Mouse (Mus musculus) gastrocnemius, postnatal 36 days (tissue): ENCODE results near the gene Ndufaf1. TPM values are rescaled to one million over a fixed set of nuclear protein-coding genes. Genes with fewer than 3 reads are reported as not detected.
A peak's percentile ranks its signal among the peaks of the same experiment; 100 is the strongest.
"Not testable (repeated sequence)": the region's sequence is repeated elsewhere in the genome, so short reads cannot be mapped to it uniquely, and the experiment has no call there.

Source experiments
- DNase-seq, 2 experiments: peaks; one replicate each; pipeline ENCODE4 v3.0.0; 2022
- intact Hi-C: fragments of 180-260 bp; cut with DNase I; formaldehyde crosslinking; loops from one replicate; pipeline ENCODE4 v1.15.1; 2025
- long read RNA-seq, 2 experiments: library from polyadenylated mRNA; stranded (forward); transcript quantifications; one replicate each; pipeline ENCODE4 v2.0.0; 2021
- total RNA-seq, 2 experiments: library from RNA; stranded (reverse); gene quantifications; 2 replicates each; pipeline ENCODE4 v1.2.3; 2021

The Ndufaf1 gene
- total RNA-seq = 10 to 100 TPM; 42.4 to 46.2 TPM
- long read RNA-seq, experiment 1, transcript Ndufaf1-202 (5 exons, 1,478 nt) = major isoform, 22 of 56 reads
- long read RNA-seq, experiment 1, transcript Ndufaf1-203 (5 exons, 1,308 nt) = minor isoform, 12 of 56 reads
- long read RNA-seq, experiment 1, partial matches to known transcripts = 11 of 56 reads
- long read RNA-seq, experiment 1, other reads (novel, unspliced or antisense) = 11 of 56 reads
- long read RNA-seq, experiment 2, transcript Ndufaf1-203 (5 exons, 1,308 nt) = minor isoform, 25 of 79 reads
- long read RNA-seq, experiment 2, transcript Ndufaf1-202 (5 exons, 1,478 nt) = major isoform, 30 of 79 reads
- long read RNA-seq, experiment 2, partial matches to known transcripts = 14 of 79 reads
- long read RNA-seq, experiment 2, other reads (novel, unspliced or antisense) = 10 of 79 reads

DNA sequence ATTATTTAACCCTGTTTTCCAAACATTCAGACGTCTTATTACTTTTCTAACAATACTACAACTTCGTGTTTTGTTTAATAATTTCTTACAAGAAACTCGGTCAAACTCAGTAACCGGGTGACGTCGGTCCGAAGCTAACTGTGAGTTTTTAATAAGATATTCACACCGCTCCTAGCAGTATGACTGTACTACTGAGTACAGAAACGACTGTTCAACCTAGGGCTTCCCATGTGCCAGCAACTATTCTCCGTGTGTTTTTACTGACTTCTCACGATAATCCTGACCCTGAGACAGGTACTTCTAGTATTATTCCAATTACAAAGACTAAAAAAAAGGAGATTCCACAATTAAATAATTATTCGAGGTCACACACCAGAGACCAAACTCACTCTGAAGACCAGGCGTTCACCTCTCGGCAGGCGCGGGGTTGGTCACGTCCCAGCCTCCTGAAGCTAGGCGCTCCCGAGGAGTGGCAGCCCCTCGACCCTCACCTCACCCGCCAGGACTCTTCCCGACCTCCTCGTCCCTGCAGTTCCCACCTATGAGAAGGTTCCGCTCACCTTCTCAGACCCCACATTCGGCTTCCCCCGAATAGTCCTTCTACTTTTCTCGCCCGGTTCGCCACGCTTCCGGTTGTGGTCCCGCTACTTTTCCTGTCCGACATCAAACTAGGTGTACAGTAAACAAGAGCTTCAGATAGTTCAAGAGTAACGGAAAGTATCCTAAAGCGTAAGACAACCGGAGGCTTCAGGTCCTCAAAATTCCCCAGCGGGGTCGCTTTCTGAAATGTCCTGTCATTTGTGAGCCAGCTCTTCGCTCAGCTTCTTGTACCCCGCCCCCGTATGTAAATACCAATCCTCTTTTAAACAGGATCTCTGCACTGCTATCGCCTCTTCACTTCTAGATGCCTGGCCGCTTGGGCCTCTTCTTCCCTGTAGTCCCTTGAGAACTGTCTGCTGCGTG is at the start of gene Ndufaf1:
TSS of gene Ndufaf1 (minus strand) at position 608 of the 963 bp plus-strand sequence.
- peak; percentile 78 to 80 for DNase-seq
- intact Hi-C loops = no loop called here

DNA sequence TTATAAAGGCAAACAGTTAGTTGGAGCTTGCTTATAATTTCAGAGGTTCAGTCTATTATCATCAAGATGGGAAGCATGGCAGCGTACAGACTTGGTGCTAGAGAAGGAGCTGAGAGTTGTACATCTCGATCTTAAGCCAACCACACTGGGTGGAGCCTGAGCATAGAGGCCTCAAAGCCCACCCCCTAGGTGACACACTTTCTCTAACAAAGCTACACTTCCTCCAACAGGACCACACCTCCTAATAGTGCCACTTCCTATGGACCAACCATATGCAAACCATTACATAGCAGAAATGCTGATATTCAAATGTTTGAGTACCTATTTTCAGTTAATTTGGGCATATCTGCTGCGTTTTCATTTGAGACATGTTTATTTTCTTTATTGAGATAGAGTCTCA is 47.4 kb upstream of the Ndufaf1 start:
- intact Hi-C loops = no loop called here
- DNase-seq = no peak

DNA sequence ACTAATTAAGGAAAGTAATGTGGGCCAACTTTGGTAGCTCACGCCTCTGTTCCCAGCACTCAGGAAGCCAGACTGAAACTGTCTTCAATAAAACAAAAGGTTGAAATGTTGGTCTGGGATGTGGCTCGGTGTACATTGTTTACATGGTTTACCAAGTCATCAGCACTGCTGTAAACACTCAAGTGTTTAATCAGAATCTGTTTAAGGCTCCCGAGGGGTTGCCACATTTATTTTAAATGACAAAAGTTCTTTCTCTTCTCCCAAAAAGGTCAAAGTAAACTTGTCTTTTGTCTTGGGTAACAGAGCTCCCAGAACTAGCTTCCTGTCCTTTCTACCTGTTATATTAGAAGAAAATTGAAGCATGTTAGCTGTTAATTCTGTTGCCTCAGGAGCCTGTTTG is 45.0 kb upstream of the Ndufaf1 start:
- DNase-seq = no peak
- intact Hi-C loops = no loop called here

DNA sequence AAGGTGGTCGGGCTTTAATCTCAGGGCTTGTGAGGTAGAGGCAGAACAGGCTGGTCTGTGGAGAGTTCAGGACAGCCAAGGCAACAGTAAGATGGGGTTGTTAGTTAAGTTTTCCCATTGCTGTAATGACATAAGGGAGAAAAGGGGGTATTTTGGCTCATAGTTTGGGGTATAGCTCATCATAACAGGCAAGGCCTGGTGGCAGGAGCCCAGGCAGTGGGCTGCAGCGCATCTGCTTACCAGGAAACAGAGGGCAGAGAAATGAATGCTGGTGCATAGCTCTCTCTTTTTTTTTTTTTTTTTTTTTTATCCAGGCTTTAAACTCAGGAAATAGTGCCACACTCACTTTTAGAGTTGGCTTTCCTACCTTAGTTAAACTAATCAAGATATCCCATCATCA is 40.5 kb upstream of the Ndufaf1 start:
- DNase-seq = no peak
- intact Hi-C loops = no loop called here

DNA sequence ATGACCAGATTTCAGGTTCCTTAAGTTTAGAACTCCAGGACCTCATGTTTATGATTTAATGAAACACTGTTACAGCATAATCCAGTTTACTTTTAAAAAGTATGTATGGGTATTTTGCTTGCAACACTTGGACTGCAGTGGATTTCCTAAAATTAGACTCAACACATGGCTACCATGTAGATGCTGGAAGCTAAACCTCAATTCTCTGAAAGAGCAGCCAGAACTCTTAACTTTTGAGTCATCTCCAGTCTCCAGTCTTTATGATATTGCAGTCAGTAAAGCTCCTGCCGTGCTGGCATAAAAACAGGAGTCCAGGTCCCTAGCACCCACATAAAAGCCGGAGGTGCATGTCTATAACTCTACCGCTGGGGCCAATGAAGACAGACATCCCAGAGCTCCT is 37.3 kb upstream of the Ndufaf1 start:
- DNase-seq = no peak
- intact Hi-C loops = no loop called here

DNA sequence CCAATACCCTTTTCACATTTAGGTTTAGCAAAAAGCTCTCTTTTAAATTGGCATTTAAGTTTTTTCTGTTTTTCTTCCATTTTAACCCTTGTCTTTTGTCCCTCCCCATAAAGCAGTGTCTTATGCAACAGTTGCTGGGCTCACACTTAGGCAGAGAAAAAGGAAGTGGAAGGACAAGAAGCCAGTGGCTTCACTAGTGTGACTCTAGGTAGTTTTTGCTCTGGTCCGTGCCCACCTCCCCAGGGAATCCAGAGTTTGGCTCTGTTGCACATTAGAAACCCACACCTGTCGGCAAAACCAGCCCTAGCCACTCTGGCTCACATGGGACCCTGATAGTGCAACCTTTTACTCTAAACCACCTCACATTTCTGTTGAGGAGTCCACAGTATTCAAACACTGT is 35.8 kb upstream of the Ndufaf1 start:
- no peak for DNase-seq

DNA sequence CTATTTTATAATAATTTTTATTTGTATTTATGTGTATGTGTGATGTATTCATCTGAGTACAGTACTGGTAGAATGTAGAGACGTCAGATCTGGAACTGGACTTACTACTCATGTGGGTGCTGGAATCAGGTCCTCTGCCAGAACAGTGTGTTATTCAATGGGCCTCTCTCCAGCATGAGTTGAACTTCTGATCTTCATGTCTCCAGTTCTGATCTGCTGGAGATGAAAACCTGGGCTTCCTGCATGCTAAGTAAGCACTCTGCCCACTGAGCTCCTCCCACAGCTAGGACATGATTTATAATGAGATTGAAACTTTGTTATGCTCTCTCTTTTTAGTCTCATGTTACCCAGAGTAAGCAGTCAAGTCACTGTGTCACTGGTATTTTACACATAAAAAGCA is 33.5 kb upstream of the Ndufaf1 start:
- no peak for DNase-seq
- intact Hi-C loops = no loop called here

More for the DNA sequence above, 35.8 kb upstream of the Ndufaf1 start:
- intact Hi-C loops = no loop called here

DNA sequence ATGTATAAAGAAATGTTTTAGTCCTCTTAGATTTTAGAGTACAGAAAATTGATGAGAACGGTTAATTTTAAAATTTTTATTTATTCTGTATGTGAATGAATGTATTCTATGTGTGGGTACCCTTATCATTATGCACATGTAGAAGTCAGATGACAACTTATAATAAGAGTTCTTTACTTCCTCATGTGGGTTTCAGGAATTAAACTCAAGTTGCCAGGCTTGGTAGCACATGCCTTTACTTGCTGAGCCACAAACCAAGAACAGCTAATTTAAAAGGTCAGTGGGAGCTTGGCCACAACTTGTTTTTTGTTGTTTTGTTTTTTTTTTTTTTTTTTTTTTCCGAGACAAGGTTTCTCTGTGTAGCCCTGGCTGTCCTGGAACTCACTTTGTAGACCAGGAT is 32.2 kb upstream of the Ndufaf1 start:
- no peak for DNase-seq
- intact Hi-C loops = no loop called here

DNA sequence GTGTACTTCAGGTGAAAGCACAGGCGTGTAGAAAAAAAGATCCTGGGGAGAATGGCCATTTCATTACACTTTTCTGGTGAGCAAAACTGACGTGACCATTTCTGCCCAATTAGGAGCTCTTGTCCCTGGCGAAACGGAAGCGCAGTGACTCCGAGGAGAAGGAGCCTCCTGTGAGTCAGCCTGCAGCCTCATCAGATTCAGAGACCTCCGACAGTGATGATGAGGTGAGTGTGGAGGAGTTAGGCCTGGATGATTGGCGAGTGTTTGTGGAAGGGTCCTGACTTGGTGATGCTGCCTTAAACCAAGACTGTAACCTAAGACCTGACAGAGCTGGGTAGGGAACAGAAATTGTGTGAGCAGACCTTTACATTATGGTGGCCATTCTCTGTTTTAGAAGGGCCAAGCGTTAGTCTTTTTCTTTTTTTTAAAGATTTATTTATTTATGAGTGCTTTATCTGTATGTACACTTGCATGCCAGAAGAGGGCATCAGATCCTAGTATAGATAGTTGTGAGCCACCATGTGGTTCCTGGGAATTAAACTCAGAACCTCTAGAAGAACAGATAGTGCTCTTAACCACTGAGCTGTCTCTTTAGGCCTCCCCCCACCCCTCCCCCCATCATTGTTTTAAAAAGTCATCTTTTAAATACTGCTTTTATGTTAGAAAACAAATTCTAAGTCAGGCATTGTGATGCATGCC is 29.5 kb upstream of the Ndufaf1 start:
- intact Hi-C loops = no loop called here
- DNase-seq = no peak

DNA sequence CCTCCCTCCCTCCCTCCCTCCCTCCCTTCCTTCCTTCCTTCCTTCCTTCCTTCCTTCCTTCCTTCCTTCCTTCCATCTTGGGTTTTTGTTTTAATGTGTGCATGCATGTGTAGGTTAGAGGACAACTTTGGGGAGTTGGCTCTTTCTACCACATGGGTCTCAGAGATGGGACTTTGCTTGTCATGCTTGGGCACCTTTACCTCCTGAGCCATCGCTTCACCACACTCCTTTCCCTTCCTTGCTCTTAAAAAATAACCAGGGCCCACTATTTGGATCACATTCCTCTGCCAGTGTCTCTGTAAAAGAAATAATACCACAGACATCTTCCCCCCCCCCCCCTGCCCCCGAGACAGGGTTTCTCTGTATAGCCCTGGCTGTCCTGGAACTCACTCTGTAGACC is 21.1 kb upstream of the Ndufaf1 start:
- DNase-seq = no peak
- intact Hi-C loops = no loop called here

DNA sequence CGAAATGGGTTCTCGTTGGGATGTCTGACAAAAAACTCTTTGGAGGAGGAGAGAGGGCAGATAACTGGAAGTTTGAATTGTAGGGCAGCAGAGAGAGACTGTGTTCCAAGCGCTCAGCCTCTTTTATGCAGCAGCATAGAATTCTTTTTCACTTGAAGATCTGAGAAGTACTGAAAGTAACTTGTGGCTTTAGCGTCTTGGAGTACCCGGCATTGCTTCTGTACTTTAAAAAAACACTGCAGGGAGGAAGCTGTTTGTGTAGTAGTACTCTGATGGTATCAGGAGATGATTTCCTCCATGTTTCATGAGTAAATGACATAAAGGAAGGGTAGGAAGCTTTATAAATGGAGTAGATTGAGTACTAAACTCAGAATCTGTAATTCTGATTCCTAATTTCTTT is 13.2 kb upstream of the Ndufaf1 start:
- intact Hi-C loops = no loop called here
- DNase-seq = no peak

DNA sequence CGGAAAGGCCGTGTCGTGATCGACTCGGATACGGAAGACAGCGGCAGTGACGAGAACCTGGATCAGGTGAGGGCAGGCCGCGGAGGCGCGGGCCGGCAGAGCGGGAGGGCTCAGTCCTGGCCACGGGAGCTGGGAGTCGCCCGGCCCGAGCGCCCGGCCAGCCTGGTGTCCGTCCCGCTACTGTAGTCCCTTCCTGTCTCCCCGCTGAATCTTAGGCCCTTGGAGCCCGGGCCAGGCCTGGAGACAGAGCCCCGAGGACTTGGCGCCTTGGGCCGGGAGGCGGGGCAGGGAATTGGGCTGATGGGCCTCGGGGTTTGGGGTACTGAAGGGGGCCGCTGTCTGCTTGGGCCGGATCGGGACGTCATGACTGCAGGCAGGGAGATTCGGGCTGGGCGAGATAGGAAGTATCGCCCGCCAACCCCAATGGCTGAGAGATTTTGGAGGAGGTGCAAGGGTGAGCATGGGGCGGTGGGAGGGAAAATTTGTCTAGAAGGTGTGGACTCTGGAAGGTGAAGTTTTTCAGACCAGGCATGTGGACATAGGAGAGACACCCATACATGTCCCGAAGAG is 12.7 kb upstream of the Ndufaf1 start:
- DNase-seq = peak in 1 of 2 experiments; percentile 25
- intact Hi-C loops = no loop called here

DNA sequence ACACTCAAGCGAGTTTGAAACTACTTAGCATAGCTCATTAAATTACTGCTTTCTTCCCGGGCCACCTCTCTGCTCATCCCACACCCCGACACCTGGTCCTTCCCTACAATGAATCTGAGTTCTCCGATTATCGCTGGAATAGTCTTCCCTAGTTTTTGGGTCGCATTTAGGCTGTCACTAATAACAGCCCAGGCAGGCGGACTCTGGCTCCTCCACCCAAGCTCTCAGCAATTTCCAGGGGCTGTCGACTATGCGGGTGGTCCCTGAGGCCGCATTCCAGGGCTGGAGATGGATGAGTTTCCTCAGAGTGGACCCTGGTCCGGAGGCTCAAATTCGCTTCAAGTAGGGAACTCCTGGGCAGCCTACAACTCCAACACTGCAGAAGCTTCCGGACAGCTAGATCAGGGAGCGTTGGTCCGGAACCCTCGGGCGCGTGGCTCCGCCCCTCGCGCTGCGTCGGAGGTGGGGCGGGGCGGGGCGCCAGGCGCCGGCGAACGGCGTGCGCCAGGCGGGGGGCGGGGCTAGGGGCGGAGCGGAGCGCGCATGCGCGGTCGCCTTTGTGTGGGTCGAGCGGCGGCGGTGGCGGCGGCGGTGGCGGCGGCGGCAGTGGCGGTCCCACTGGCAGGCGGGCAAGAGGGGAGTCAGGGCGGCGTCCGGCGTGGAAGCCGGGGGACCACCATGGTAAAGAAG is 12.0 kb upstream of the Ndufaf1 start, which contains the start of gene Rtf1:
TSS of gene Rtf1 (plus strand) at position 544 of the 690 bp plus-strand sequence.
- DNase-seq = peak; percentile 93 to 94
- intact Hi-C loops = loop anchor here (5.0 kb wide), 1 partner anchor 127 kb away; the partner anchor contains the start of genes Chp1 and Exd1

DNA sequence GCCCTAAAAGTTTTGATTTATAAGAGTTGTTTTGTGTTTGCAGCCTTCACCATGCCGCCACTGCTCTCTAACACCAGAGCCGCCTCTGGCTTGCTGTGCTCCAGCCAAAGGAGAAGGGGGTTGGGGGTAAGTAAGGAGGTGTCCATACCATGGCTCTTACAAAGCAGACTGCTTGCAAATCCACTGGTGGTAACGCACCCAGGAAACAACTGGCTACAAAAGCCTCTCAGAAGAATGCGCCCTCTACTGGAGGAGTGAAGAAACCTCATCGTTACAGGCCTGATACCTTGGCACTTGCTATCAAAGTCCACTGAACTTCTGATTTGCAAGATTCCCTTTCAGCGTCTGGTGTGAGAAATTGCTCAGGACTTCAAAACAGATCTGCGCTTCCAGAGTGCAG is 6.4 kb upstream of the Ndufaf1 start:
- DNase-seq = no peak
- intact Hi-C loops = no loop called here

DNA sequence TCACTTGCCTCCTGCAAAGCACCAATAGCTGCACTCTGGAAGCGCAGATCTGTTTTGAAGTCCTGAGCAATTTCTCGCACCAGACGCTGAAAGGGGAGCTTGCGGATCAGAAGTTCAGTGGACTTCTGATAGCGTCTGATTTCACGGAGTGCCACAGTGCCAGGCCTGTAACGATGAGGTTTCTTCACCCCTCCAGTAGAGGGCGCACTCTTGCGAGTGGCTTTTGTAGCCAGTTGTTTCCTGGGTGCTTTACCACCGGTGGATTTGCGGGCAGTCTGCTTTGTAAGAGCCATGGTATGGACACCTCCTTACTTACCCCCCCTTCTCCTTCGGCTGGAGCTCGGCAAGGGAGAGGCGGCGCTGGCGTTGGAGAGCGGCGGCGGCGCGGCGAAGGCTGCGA is 3.1 kb upstream of the Ndufaf1 start:
- DNase-seq, intact Hi-C loops: not testable (repeated sequence)

DNA sequence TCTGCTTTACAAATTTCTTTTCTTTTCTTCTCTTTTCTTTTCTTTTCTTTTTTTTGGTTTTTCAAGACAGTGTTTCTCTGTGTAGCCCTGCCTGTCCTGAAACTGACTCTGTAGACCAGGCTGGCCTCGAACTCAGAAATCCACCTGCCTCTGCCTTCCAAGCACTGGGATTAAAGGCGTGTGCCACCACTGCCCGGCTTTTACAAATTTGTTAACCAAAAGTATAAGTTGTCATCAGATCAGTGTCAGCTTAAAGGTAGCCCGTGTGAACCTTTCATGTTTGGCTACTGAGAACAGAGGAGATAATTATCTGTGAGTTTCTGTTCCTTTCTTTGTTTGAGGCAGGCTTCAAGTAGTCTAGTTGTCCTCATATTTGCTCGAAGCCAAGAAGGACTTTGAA is 18.4 kb downstream of the Ndufaf1 start:
- DNase-seq = no peak
- intact Hi-C loops = no loop called here

DNA sequence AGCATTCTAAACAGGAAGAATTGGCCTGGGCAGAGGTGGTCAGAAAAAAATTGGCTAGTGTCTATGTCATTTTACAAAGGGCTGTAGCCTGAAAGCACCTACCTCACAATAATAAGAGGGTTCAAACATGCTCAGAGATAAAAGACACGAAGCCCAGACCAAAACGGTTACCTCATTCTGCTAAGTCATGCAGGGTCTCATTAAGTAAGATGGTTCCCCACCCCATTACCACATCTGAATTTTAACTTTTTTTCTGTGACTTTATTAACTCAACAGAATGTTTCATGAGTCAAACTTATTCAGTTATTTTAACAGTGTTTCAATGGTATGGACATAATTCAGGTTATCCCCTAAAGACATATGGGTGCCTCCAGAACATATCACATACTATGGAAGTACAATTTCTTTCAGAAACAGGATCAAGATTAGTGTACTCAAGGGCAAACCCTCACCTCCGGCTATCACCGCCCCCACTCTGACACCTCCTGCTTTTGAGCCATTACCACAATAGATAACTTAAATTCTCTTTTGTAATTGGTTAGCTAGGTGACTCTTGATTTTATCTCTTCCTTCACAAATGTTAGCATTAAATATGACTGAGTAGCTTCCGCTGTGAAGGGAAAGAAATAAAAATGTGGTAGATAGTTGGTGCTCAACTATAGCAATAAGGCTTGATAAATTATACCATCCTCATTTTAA is 21.3 kb downstream of the Ndufaf1 start:
- intact Hi-C loops = no loop called here

DNA sequence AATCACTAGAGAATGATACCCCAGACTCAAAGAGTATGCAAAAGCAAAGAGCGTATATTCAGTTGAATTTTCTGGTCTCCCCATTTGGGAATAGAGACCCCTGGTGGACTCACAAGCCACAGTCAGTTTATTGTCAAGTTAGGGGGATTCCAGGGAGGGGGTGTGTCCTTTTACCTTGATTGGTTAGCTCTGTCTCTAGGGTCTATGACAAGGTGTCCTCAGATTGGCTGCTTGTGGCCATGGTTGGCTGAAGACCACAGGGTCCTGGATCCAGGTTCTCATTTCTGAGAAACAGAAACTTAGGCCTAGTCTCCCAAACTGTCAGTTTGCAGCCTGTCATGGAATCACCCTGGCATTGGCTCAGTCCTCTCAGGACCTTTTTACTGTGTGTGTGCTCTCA is 25.8 kb downstream of the Ndufaf1 start:
- intact Hi-C loops = no loop called here
- DNase-seq = no peak

More for the DNA sequence above, 21.3 kb downstream of the Ndufaf1 start:
- no peak for DNase-seq

DNA sequence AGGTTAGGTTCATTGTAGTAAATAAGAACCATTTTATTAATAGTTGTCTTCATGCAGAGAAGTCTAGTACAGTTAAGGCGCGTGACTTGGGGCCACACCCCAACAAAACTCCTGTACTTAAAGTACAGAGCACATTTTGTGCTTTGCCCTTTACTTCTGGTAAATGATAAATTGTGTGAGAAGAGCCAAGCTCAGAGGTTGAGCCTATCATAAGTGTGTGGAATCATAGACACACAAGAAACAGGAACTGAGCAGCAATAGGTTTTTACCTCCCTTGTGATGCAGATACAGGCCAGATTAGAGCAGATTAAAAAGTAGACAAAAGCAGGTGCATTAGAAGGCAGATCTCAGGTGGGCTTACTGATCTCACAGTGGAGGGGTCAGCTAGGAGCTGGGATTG is 41.3 kb downstream of the Ndufaf1 start:
- intact Hi-C loops = no loop called here
- DNase-seq = no peak
